Mouse (Mus musculus): ENCODE results near the gene Panx3. TPM values are rescaled to one million over a fixed set of nuclear protein-coding genes. Genes with fewer than 3 reads are reported as not detected.

Gene Panx3
- total and polyA plus RNA-seq, 3 experiments: 0.17 to 0.42 TPM; not detected in 1

DNA sequence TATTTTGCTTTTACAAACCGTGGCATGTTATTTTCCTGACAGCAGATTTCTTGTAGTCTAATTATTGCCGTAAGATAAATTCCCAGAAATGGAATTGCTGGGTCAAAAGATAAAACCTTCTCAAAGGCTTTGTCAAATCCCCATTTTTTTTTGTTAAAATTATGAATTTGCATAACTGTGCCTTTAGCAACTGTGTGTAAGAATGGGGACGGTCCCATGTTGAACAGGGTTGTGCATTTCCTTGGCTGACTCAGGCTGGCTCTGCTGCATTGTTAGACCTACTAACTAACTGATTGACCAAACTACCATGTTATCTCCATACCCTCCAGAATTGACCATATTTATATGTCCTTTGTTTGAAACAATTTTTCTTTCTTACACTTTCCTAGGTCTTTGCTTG lies 34.8 kb downstream of the Panx3 start:
- no peaks in the 10 kb centered on the region for H3K79me2 ChIP-seq (ENCODE audit: control insufficient read depth, insufficient read depth, low read length, poor library complexity)
- H3K4me3 ChIP-seq (ENCODE audit: control insufficient read depth in 1 of 2, insufficient read depth in 1 of 2, low read depth in 2 of 2, low read length in 2 of 2): no peak overlapping the region
- H3K36me3 ChIP-seq (ENCODE audit: control insufficient read depth in 1 of 2, insufficient read depth in 2 of 2, low read length in 2 of 2): peaks cover 0 to 4% of the 10 kb centered on the region in 2 experiments; a peak in 2 of 4 replicates
- TF ChIP-seq TCF12 (IDR thresholded peaks at IDR 0.05; ENCODE audit: low read depth, low read length): no peak
- no peak for TF ChIP-seq RAD21 (IDR thresholded peaks at IDR 0.05; ENCODE audit: low read depth, low read length)
- TF ChIP-seq USF1 (IDR thresholded peaks at IDR 0.05; ENCODE audit: low read depth, low read length): no peak
- TF ChIP-seq NELFE (IDR thresholded peaks at IDR 0.05; ENCODE audit: low read depth, low read length): no peak
- no peak for TF ChIP-seq MYC (IDR thresholded peaks at IDR 0.05; ENCODE audit: low read depth, low read length)
- no peak for TF ChIP-seq POLR2AphosphoS2 (IDR thresholded peaks at IDR 0.05; ENCODE audit: low read length)
- TF ChIP-seq ZMIZ1 (IDR thresholded peaks at IDR 0.05; ENCODE audit: low read depth, low read length): no peak
- DNase-seq (ENCODE audit: low read depth, low spot score): no peak
- H3K27me3 ChIP-seq (ENCODE audit: control insufficient read depth in 1 of 2, insufficient read depth in 2 of 2, low read length in 2 of 2): no peaks in the 10 kb centered on the region
- H3K9me3 ChIP-seq (replicated peaks; ENCODE audit: insufficient read depth, low read length): no peaks in the 10 kb centered on the region
- H3K4me1 ChIP-seq (ENCODE audit: control insufficient read depth in 1 of 2, insufficient read depth in 2 of 2, low read length in 2 of 2): no peaks in the 10 kb centered on the region; a peak in 1 of 4 replicates
- no peak overlapping the region for H3K27ac ChIP-seq (ENCODE audit: control insufficient read depth, low read depth, low read length)
- no peak overlapping the region for H3K9ac ChIP-seq (ENCODE audit: control insufficient read depth, low read depth, low read length, poor library complexity, severe bottlenecking)

DNA sequence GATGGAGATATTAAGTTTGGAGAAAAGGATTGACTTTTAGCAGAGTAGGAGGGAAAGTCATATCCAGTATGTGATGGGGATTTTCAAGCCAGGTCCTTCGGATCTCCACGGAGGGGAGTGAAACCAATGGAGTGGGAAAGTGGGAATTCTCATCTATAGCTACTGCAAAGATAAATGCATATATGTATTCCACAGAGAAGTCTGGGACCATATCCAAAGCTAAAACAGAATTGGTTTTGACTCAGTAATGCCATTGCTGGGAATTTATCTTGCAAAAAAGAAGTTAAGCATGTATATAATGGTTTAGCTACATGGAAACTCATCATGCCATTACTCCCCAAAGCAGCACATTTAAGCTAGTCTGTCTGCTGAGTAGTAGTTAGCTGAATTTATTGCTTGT lies 36.7 kb downstream of the Panx3 start:
- Histone ChIP-seq H3K27me3 (ENCODE audit: control insufficient read depth in 1 of 2, insufficient read depth in 2 of 2, low read length in 2 of 2) (no peaks in the 10 kb centered on the region), H3K4me3 (ENCODE audit: control insufficient read depth in 1 of 2, insufficient read depth in 1 of 2, low read depth in 2 of 2, low read length in 2 of 2) (no peak overlapping the region), H3K36me3 (ENCODE audit: control insufficient read depth in 1 of 2, insufficient read depth in 2 of 2, low read length in 2 of 2) (peaks cover 0 to 4% of the 10 kb centered on the region in 2 experiments; a peak in 2 of 4 replicates), H3K79me2 (ENCODE audit: control insufficient read depth, insufficient read depth, low read length, poor library complexity) (no peaks in the 10 kb centered on the region), H3K4me1 (ENCODE audit: control insufficient read depth in 1 of 2, insufficient read depth in 2 of 2, low read length in 2 of 2) (no peaks in the 10 kb centered on the region; a peak in 1 of 4 replicates), H3K9ac (ENCODE audit: control insufficient read depth, low read depth, low read length, poor library complexity, severe bottlenecking) (no peak overlapping the region), H3K9me3 (replicated peaks; ENCODE audit: insufficient read depth, low read length) (no peaks in the 10 kb centered on the region), H3K27ac (ENCODE audit: control insufficient read depth, low read depth, low read length) (no peak overlapping the region)
- DNase-seq (ENCODE audit: low read depth, low spot score): no peak
- no peak for TF ChIP-seq ZKSCAN1 (IDR thresholded peaks at IDR 0.05; ENCODE audit: low read depth, low read length)
- TF ChIP-seq TBP (IDR thresholded peaks at IDR 0.05; ENCODE audit: low read depth, low read length): no peak
- no peak for TF ChIP-seq SIN3A (IDR thresholded peaks at IDR 0.05; ENCODE audit: low read length)
- no peak for TF ChIP-seq ZC3H11A (IDR thresholded peaks at IDR 0.05; ENCODE audit: low read depth, low read length)
- no peak for TF ChIP-seq POLR2AphosphoS5 (IDR thresholded peaks at IDR 0.05; ENCODE audit: borderline replicate concordance, low read depth, low read length)

DNA sequence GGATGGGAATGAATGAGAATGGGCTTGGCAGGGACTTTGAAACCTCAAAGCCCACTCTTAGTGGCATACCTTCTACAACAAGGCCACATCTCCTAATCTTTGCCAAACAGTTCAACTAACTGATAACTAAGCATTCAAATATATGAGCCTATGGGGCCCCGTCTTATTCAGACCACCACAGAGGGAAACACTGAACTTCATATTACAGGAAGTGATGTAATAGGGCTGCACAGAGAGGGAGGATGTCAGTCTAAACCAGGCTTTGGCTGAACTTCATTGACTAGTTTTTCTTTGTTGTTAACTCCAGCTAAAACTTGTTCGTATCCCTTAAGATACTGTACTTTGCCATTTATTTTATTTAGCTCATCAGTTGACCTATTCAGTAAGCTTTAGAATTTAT lies 39.1 kb downstream of the Panx3 start:
- no peaks in the 10 kb centered on the region; a peak in 1 of 4 replicates for H3K4me1 ChIP-seq (ENCODE audit: control insufficient read depth in 1 of 2, insufficient read depth in 2 of 2, low read length in 2 of 2)
- peaks cover 0 to 4% of the 10 kb centered on the region in 2 experiments; a peak in 2 of 4 replicates for H3K36me3 ChIP-seq (ENCODE audit: control insufficient read depth in 1 of 2, insufficient read depth in 2 of 2, low read length in 2 of 2)
- TF ChIP-seq JUND (IDR thresholded peaks at IDR 0.05; ENCODE audit: low read depth, low read length) (no peak), CTCF (IDR thresholded peaks at IDR 0.05 in 2 of 3, conservative IDR thresholded peaks at IDR 0.05 in 1 of 3; ENCODE audit: control insufficient read depth in 1 of 3, insufficient read depth in 1 of 3, low read depth in 2 of 3, low read length in 3 of 3, poor library complexity in 1 of 3, severe bottlenecking in 1 of 3) (no peak), CHD2 (IDR thresholded peaks at IDR 0.05; ENCODE audit: low read length) (no peak), MXI1 (IDR thresholded peaks at IDR 0.05; ENCODE audit: low read depth, low read length) (no peak), POLR2A (IDR thresholded peaks at IDR 0.05; ENCODE audit: control insufficient read depth in 1 of 2, insufficient read depth in 1 of 2, low read depth in 1 of 2, low read length in 2 of 2, poor library complexity in 1 of 2) (no peak), GABPA (IDR thresholded peaks at IDR 0.05; ENCODE audit: low read depth, low read length) (no peak), GATA1 (IDR thresholded peaks at IDR 0.05; ENCODE audit: low read depth, low read length) (no peak), ELF1 (IDR thresholded peaks at IDR 0.05; ENCODE audit: low read depth, low read length) (no peak), ZKSCAN1 (IDR thresholded peaks at IDR 0.05; ENCODE audit: low read depth, low read length) (no peak), CHD1 (IDR thresholded peaks at IDR 0.05; ENCODE audit: low read depth, low read length) (no peak), ZNF384 (IDR thresholded peaks at IDR 0.05; ENCODE audit: low read depth, low read length) (no peak), BHLHE40 (IDR thresholded peaks at IDR 0.05; ENCODE audit: borderline replicate concordance, low read depth, low read length) (no peak), RAD21 (IDR thresholded peaks at IDR 0.05; ENCODE audit: low read depth, low read length) (no peak), EP300 (IDR thresholded peaks at IDR 0.05; ENCODE audit: low read depth in 1 of 2, low read length in 2 of 2) (no peak), MYB (IDR thresholded peaks at IDR 0.05; ENCODE audit: low read depth, low read length) (no peak), TAL1 (IDR thresholded peaks at IDR 0.05; ENCODE audit: low read length) (no peak), MEF2A (IDR thresholded peaks at IDR 0.05; ENCODE audit: extremely low read depth, insufficient replicate concordance, low read depth, low read length, poor library complexity, severe bottlenecking) (no peak)
- H3K4me3 ChIP-seq (ENCODE audit: control insufficient read depth in 1 of 2, insufficient read depth in 1 of 2, low read depth in 2 of 2, low read length in 2 of 2): no peak overlapping the region
- no peaks in the 10 kb centered on the region for H3K79me2 ChIP-seq (ENCODE audit: control insufficient read depth, insufficient read depth, low read length, poor library complexity)
- H3K27me3 ChIP-seq (ENCODE audit: control insufficient read depth in 1 of 2, insufficient read depth in 2 of 2, low read length in 2 of 2): no peaks in the 10 kb centered on the region
- H3K27ac ChIP-seq (ENCODE audit: control insufficient read depth, low read depth, low read length): no peak overlapping the region
- H3K9ac ChIP-seq (ENCODE audit: control insufficient read depth, low read depth, low read length, poor library complexity, severe bottlenecking): no peak overlapping the region
- H3K9me3 ChIP-seq (replicated peaks; ENCODE audit: insufficient read depth, low read length): no peaks in the 10 kb centered on the region
- no peak for DNase-seq (ENCODE audit: low read depth, low spot score)
